Mouse (Mus musculus) lung, adult 2 months (tissue): ENCODE measurements at regions not wholly inside any gene's neighbourhood (a gene's known extent, or its start where the extent isn't known, plus 50 kb on each side); places are given as distances from the start of the nearest gene placed in this dataset.

ENCODE experiments used
- CTCF ChIP-seq: fragments of 200-500 bp; IDR thresholded peaks from 2 replicates; pipeline ENCODE4 v1.5.1; 2011; ENCODE audit warnings: mild to moderate bottlenecking, low read length, control low read depth; ENCODE audit not compliant: insufficient read depth
- POLR2A ChIP-seq: fragments of 200-500 bp; IDR thresholded peaks from 2 replicates; pipeline ENCODE4 v1.6.1; 2011; ENCODE audit warnings: low read depth, mild to moderate bottlenecking, control low read depth, low read length, borderline replicate concordance; ENCODE audit errors: extremely low read depth

DNA sequence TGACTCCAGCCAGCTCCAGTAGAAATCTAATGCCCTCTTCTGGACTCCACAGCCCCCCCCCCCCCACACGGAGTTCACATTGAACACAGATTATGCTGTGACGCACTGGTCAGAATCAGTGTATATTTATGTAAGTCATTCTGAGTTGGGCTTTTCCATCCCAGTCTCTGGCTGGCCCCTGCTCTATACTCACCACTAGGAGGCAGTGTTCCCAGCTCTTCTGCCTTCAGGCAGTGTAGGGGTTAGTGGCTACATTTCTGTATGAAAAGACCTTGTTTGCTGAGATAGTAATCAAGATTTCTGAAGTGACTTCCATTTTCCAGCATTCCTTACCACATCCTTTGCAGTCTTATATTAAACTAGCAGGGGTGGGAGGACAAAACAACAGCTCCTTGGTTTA, 185.9 kb upstream of the Adra1b start:
- TF ChIP-seq CTCF = peak; percentile 47
- no peak for TF ChIP-seq POLR2A
